Mouse (Mus musculus) 416B (cell line): Measurements from ENCODE around the gene Dlgap4.

Experiments used
- DNase-seq: peaks from one replicate; pipeline ENCODE4 v3.0.0; 2011; ENCODE audit warnings: low read depth

Gene Dlgap4

DNA sequence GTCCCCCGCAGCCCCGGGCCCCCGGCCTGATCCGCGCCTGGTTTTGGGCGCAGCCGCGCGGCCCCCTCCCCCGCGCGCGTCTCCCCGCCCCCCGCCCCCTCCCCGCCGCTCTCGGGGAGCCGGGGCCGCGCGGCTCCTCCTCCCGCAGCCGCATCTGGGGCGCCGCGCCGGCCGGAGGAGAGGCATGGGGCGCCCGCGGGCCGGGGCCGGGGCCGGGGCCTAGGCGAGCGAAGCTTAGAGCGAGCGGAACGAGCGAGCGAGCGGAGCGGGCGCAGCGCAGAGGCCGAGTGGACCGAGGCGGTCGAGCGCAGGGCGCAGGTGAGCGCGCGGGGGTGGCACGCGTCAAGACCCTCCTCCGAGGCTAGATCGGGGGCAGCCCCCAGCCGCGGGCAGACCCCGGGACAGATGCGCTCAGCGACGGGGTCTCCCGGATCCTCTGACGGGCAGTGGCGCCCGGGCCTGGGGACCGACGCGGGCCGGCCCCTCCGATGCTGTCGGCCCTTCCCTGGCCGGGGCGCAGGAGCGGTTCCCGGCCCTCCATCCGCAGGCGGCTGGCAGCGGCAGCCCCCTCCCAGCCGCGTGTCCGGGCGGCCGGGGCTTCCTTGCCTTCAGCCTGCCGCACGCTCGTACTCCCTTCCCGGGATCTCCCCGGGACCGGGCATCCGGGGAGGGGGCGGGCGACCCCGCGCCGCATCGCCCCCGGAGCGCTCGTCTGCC is at the start of gene Dlgap4:
TSS of gene Dlgap4 (plus strand) at position 165 of the 717 bp plus-strand sequence.
- no peak for DNase-seq

DNA sequence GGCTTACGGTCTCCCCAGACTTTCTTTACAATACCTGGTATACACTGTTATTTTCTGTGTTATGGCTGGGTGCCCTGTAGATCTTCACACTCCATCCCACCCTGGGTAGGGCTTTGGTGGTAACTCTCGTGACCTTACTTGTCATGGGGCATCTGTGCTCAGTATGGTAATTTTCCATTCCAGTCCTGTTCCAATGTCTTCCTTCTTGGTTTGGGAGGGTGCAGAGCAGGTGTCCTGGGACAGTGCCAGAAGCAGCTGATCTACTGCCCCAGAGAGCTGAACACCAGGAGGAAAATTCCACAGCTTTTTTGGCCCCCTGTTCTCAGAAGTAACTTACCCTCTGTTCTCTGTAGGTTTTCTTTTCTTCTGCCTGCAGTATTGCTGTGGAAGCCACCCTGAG is 47.0 kb upstream of the Dlgap4 start:
- DNase-seq, result no peak

DNA sequence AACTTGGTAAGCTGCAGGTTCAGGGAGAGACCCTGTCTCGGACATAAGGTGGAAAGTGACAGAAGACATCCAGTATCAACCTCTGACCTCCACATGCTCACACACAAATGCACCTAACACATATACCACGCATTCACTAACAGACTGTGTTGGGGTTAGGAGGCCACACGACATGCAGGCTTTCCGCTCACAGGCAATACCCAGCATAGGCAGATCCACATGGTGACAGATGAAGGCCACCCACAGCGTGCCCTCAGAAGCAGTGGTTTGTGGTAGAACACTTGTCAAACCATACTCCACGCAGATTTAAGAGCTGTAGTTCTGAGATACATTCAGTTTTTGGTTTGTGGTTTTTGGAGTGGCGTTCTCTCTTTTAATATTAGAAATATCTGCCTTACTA is 44.9 kb upstream of the Dlgap4 start:
- peak; percentile 16 for DNase-seq

DNA sequence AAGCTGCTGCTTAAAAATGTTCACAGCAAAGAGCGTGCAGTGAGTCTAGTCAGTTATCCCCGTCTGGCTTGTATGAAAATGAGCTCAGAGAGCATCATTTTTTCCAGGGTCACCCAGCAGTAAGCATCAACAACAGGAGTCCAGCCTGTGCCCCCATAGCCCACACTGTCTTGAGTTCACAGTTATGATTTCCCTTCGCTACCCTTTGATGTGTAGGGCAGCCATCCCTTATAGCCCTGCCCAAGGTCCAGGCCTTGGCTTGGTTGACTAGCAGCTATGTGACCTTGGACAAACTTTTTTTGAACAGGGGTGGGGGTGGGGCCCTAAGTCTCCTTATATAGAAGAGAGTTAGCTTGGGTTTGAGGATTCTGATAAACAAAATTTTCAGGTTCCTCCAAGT is 44.2 kb upstream of the Dlgap4 start:
- DNase-seq, result no peak

DNA sequence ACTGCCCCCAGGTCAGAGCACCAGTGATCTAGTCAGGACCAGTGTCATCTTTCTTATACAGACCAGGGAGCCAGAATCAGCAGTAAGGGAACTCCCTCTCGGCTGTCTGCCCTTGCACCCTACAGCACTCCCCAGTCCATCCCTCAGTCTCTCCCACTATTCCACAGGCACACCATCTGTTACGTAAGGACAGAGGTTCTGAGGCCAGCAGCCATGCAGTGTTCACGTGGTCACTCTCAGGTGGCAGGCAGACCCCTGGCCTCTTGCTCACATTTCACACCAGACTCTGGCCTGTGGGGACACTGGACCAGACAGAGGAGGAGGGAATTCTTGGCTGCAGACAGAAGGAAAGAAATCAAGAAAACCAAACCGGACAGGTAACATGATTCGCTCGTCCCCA is 42.0 kb upstream of the Dlgap4 start:
- no peak for DNase-seq

DNA sequence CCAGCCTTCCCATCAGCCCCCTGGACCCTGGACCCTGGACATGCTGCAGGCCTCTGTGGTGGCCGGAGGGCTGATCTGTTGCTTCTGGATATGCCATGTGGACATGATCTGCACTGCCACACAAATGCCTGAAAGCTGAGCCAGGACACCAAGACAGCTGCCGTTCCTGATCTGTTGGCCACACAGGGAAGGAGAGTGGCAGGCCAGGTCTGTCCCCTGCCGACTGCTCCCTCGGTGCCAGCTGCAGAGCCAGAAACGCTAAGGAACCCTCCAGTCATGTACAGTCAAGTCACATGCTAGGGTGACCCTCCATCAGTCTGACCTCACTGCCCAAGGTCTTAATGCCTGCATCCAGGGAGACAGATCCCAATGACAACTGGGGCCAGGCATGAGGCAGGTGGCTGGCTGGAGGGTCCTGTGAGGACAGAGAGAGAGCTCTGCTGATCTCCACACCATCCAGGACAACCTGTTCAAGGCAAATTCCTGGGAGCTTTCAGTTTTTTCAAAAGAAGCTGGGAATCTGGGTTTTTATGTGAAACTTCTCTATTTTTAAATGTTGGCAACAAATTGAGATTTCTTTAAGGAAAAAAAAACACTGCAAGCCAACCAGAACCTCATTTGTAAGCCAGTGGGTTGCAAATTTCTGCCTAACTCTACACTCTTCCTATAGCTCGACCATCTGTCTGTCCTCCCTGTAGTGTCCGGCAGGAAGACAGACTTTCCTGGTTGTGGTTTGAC is 36.5 kb upstream of the Dlgap4 start:
- DNase-seq, result no peak

DNA sequence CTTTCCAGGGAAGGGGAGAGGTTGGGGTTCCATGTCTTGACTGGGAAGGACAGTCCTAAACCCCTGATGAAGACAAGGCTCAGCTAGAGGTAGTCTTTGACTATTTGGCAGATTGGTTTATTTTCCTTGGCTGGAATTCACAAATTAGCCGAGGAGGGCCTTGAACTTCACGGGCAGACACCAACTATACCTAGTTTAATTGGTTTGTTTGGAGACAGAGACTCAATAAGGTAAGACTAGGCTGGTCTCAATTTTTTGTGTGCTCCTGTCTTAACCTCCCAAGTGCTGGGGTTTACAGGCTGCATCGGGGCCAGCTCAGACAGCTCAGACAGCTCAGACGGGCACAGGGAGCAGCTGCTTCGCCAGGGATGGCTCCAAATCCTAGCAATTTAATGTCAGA is 33.0 kb upstream of the Dlgap4 start:
- no peak for DNase-seq

DNA sequence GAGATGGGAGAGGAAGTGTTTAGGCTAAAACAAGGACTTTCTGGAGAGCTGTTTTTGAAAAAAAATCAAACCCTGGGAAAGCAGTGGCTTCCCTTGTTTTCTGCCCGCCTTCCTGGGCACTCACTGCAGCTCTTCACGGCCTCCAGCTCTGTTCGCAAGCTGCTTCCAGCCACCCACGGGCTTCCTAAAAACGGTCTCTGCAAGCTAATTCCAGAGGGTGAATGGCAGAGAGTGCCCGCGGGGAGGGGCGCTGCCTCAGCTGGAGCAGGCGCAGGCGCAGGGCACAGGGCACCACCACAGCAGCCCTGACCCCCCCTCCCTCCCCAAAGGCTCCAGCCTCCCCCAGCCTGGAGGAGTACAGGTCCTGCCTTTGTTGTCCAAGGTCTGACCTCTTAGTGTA is 32.3 kb upstream of the Dlgap4 start:
- no peak for DNase-seq

DNA sequence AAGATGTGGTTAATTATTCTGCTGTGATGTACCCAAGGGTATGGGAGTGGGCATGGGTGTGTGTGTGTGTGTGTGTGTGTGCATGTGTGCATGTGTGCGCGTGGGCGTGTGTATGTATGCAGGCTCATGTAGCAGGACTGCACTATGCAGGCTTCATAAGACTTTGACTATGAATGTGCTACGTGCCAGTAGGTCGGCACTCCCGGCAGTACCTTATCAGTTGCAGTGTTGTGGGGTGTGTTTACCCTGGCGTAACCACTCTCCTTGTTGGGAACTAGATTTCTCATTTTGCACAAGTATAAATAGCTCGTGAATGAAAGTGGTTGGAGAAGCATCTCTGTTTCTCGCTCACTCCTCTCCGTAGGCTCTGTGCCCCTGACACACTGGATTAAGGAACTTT is 30.6 kb upstream of the Dlgap4 start:
- DNase-seq, result no peak

DNA sequence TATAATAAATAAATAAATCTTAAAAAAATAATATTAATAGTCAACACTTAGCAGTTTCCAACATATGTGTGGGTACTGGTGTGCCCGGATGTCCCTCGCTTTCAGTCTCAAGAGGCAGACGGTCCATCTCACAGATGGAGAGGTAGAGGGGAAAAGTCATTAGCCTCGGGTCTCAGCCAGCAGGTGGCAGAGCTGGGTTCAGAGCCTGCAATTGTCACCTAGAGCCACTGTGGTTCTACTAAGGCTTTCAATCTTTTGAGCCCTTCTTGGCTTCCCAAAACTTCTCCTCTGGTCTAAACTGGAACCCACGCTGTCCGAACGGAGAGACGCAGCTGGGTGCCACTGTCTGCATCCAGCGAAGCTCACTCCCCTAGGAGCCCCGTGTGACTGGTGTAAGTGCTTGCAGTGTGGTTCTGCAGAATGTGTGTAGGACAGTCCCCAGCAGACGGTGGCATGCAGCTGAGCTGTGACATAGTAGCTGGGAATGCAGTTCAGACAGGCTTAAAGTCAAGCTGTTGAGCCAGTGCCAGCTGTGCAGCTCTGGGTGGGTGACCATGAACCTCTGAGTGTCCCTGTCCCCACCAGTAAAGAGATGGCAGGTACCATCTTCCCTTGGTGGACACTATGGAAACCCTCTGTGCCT is 29.2 kb upstream of the Dlgap4 start:
- peak; percentile 24 for DNase-seq

DNA sequence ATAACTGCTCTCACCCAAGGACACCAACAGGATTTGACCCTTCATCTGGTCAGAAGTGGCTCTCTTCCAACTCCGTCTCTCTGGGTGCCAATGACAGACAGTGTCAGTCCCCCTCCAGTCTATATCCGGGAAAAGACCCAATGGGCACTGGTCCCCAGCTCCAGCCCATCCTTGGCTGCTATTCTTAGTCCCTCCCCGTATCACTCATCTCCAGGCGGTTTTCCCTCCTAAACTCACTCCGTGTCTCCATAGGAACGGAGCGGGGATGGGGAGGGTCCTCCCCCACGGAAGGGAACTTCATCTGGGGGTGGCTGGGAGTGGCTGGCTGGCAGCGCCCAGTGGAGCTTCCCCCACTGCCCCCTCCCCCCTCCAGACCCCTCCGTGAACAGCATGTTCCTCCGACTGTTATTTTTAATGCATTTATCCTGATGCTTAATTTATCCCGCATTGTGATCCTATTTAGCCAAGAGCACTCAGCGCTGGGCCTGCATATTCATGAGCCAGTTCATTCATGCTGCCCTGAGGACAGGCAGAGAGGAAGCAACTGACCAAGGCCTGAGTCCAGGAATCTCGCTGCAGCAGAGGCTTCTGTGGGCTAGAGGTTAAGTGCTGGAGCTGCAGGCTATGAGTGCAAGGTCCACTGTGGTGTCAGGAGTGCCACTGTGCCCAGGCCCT is 28.6 kb upstream of the Dlgap4 start:
- DNase-seq, result no peak

DNA sequence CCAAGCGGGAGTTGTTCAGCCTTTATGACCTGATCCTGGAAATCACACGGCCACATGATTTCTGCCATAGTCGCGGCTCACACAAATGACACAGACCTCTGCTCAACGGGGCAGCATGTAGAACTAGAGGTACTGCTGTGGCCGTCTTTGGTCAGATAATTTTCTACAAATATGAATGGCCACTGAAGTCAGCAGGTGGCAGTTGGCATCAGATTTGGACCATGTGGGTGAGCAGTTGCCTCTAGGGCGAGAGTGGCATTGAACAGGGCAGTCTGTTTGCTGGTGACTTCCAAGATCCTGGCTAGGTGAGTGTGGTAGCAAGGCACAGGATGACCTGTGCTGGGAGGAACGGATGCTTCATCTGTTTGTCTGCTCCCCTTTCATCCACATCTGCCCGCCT is 24.0 kb upstream of the Dlgap4 start:
- no peak for DNase-seq

DNA sequence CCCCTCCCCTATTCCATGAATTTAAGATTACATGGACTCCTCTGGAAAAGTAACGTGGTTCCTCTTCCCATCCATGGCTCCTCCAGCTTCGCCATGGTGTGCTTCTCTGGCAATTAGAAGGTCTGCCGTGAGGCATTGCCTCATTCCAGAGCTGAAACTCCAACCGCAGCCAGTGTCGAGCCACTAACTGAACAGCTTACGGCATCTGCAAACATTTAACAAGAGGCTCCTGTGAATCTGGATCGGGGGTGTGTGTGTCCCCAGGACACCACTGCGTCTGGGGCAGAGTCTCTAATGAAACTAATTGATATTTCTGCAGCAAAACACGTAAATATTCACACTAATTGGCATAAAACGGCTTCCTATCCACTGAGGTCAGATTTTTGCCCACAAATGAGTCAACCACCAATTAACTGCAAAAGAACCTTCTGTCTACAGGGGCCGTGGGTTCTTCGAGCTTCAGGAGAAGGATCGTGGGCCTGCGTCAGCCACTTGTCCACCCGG is 18.5 kb upstream of the Dlgap4 start:
- no peak for DNase-seq

DNA sequence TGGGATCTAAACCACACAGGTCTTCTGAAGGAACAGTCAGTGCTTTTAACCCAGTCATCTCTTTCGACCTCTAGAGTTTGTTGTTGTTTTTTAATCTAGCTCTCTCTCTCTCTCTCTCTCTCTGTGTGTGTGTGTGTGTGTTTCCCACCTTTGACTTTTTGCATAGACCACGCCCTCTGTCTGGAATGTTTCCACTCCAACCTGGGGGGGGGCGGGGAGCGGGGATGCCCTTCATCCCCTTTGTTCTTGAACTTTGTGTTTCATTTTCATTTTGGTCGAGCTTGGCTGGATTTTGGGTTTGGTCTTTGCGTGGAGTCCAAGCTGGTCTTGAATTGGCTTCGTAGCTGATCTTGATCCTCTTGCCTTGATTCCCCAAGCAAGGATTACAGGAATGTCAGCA is 10.9 kb upstream of the Dlgap4 start:
- DNase-seq, result no peak

DNA sequence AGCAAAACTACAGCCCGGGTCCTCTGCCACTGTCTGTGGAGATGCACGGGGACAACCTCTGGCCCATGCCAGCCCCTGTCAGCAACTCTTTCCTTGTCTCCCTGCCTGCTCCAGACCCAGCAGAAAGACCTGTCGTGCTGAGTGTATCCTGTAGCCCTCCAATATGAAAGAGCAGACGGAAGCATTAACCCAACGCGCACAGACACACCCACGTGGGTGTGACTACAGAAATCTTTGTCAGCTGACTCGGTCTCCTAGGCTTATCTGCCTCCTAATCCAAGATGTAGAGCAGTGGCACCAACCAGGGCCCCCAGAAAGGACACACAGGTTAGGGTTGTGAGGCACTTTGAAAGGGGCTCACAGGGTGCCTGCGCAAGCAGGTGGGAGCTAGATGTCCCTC is 9.8 kb upstream of the Dlgap4 start:
- no peak for DNase-seq

DNA sequence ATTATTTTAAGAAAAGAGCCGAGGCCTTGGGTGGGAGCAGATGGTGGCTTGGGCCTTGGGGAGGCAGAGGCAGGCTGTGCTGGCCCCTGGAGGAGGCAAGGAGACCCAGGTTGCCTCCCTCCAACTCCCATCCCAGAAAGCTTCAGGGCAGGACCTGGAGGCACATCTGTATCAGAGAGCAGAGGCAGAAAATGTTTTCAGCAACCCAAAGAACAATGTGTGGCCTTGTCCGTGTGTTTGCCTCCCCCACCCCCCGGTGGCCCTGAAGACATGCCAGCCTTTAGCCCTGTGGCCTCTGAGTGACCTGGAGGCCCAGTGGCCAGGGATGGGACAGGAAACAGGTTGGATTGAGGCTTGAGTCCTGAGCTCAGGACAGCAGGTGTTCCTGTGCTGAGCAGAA is 8.4 kb upstream of the Dlgap4 start:
- DNase-seq, result no peak

DNA sequence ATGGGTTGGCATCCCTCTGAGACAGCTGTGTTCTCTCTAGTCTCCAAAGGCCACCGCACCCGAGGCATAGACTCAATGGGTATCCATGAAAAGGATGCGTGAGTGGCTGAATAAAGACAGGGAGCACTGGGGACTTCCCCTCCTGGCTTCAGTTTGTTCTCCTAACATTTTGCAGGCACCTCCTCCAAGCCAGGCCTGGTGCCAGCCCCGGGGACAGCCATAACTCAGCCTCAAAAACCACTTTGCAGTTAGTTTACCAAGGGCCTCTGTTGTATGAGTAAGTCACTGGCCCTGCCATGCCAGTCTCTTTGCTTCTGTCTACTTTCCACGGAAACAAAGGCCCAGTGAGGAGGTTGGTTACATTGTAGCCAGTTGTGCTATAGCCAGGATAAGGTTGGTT is 7.5 kb upstream of the Dlgap4 start:
- DNase-seq, result no peak

DNA sequence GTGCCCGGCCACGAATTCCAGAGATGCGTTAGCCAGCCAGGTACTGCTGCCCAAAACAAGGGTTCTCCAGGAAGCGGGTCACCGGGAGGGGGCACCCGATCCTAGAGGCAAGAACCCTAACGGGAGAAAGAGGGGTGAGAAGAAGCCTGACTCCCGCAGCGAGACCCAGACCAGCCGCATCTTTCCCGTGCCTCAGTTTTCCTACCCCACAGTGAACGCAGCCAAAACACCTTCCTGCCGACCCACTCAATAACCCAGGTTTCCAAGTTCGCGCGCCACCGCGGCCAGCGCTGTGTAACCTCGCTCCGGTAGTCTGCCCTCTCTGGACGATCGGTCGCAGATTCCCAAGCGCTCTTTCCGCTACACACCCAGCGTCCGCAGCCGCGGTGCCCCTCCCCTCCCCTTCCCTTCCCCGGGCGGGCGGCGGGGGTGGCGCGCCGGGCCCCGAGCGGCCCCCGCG is 394 bp upstream of the Dlgap4 start:
- no peak for DNase-seq

DNA sequence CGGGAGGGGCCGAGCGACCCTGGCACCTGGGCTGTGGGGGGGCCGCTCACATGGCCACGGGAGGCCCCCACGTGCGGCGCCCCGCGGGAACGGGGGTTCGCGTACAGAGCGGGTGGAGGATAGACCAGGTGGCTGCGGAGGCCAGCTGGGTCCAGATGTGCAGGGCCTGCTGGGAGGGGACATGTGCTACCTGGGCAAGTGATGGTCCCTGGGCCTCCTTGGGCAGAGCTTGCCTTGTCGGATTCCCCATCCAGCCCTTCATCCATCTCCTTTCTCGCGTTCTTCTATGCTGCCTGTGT is 702 bp downstream of the Dlgap4 start:
- no peak for DNase-seq

DNA sequence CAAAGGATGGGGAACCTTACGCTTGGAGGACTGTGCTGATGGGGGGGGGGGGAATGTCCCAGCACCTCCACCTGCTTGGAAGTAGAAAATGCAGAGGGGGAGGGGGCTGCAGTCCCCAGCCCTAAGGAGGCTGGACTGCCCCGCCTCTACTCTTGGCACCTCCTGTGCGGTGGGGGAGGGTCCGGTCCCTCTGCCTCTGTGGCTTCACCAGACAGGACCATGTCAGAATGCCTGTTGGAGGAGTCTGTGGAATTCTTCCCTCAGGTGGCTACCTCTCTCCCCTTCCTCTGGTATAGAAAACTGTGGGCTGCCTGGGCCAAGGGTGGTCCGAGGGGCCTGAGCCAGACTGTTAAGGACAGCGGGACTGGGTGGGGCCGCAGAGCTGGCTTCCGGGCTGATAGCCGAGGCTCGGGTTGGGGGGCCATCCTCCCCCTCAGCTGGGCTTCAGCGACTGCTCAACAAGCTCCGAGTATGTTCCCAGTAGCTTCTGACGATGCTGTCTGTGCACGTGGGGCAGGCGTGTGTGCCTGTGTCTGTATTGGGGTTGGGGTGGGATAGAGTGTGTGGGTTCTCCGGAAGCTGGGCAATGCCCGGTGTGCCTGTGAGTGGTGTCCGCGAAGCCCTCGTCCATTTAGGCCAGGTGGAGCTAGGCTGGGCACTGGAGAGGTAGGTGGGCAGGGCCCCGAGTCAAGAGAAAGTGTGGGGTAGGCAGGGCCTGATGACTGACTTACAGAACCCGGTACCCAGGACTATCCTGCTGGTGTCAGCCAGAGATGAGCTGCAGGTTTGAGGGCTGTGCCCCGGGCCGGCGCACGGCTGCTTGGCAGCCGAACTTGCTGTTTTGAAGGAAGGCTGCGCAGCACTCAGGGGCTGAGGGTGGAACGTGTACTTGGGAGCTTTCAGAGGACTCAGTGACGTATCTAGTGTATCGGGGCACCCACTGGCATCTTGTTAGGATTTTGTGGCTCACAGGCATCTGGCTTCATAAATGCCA is 1.5 kb downstream of the Dlgap4 start:
- DNase-seq, result no peak

DNA sequence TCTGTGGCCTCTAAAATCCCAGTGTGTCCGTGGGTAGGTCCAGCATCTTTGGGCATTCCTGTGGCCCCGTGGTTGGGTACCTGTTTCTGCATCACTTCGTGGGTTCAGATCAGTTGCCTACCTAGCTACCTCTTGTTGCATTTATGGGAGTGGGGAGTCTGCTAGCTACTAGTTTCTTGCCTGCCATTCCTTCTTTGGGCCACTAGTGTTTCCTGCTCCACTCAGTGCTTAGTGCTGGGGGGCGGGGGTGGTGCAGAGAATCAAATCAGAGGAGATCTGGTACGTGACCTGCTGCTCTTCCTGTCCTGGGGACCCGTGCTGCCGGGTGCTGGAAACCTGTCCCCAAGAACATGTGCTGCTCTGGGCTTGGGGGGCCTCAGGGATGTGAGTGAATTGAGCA is 3.0 kb downstream of the Dlgap4 start:
- DNase-seq, result no peak

DNA sequence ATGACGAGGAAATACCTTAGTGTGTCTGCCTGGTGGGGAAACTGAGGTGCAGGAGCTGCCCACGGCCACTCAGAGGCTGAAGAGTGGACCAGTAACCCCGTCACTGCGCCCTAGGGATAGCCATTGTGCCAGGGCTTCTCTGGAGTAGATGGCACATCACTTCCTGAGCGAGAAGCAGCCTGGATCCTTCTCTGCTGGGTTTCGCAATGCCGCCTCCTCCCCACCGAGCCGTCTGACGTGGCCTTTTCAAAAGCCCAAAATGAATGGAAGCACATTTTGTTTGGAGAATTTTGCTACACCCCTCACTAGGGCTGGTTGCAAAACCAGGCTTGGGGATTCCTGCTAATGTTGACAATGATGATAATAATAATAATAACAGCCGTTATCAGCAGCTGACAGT is 4.0 kb downstream of the Dlgap4 start:
- DNase-seq, result peak; percentile 37
